Mouse (Mus musculus): ENCODE data around the gene Timm50. TPM values are rescaled to one million over a fixed set of nuclear protein-coding genes. Genes with fewer than 3 reads are reported as not detected.

Gene Timm50
- polyA plus RNA-seq, 1 experiment from 2014 or later = 101 TPM

DNA sequence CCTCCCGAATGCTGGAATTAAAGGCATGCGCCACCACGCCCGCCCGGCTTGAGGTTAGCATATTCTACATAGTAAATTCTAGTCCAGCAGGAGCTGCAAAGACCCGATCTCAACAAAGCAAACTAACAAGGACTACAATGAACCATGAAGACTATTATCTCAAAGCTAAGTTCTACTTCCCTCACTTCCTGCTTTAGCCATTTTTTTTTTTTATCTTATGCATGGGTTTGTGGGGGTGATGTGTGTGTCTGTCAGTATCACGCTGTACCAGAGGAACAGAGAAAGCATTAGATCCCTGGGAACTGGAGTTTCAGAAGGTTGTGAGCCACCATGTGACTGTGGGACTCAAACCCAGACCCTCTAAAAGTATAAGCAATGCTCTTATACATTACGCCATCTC, 13.4 kb upstream of the Timm50 start:
- no peaks in the 10 kb centered on the region for H3K27me3 ChIP-seq
- peaks cover 94% of the 10 kb centered on the region for H3K36me3 ChIP-seq
- WGBS = 95% methylated on average over 8 of the region's 8 CpGs
- no peak overlapping the region for H3K9ac ChIP-seq
- no peak overlapping the region for H3K27ac ChIP-seq
- H3K4me2 ChIP-seq = no peak overlapping the region
- ATAC-seq (replicated peaks; ENCODE audit: insufficient number of reproducible peaks, insufficient read depth, low FRiP score, low read depth) = no peak
- no peaks in the 10 kb centered on the region for H3K4me1 ChIP-seq (replicated peaks)
- no peaks in the 10 kb centered on the region for H3K9me3 ChIP-seq (replicated peaks)
- H3K4me3 ChIP-seq = no peak overlapping the region

DNA sequence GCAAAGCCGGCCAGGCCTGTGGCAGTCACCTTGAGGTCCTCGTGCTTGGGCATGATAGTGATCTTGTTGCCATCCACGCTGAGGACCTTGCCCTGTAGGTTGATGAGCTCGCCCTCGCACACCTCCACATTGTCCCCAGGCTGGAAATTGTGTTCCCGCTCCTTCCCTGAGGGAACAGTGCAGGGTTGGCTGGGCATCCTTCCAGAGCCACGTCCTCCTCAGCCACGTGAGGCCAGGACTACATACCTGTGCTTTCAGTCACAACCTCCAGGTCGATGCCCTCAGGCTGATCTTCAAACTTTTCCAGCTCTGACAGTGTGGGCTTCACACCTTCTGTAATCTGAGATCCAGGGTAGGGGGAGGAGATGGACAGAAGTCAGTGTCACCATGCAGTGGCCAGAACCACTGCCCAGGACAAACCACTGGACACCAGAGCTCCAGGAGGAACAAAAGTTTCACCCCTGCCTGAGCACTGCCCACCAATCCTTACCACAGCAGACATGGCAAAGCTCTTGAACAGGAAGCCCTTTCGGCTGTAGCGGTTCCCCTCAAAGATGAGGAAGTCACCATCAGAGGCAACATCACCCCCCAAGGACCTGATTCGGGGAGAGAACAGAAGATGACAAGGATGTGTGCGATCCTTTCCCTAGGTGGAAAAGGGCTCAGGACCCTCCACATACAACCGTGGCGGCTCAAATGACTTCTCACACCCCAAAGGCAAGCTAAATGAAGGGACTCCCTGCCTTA, 10.3 kb upstream of the Timm50 start:
- WGBS = 89% methylated on average over 15 of the region's 15 CpGs
- Histone ChIP-seq H3K27me3 (no peaks in the 10 kb centered on the region), H3K36me3 (peaks cover 98% of the 10 kb centered on the region), H3K4me3 (no peak overlapping the region), H3K9me3 (replicated peaks) (no peaks in the 10 kb centered on the region), H3K4me1 (replicated peaks) (no peaks in the 10 kb centered on the region), H3K9ac (no peak overlapping the region), H3K27ac (no peak overlapping the region), H3K4me2 (no peak overlapping the region)
- no peak for ATAC-seq (replicated peaks; ENCODE audit: insufficient number of reproducible peaks, insufficient read depth, low FRiP score, low read depth)

DNA sequence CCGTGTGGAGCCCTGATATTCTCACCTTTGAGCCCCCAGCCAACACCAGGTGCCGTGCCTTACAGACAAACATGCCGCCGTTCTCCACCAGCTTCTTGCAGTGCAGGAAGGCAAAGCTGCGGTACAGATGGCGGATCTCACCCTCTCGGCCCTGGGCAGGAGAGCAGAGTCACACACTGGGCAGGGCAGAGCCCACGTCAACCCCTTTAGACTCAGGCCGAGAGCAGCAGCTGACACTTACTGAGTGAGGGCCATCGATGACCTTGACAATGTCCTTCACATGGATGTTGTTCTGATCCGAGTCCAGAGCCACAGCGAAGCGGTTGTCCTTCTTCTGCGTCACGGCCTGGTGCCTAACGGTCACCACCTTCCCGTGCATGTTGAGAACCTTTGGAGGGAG, 6.8 kb upstream of the Timm50 start:
- no peaks in the 10 kb centered on the region for H3K27me3 ChIP-seq
- no peak for ATAC-seq (replicated peaks; ENCODE audit: insufficient number of reproducible peaks, insufficient read depth, low FRiP score, low read depth)
- H3K36me3 ChIP-seq = peaks cover 96% of the 10 kb centered on the region
- H3K9ac ChIP-seq = no peak overlapping the region
- no peaks in the 10 kb centered on the region for H3K9me3 ChIP-seq (replicated peaks)
- H3K4me3 ChIP-seq = no peak overlapping the region
- H3K27ac ChIP-seq = no peak overlapping the region
- H3K4me2 ChIP-seq = no peak overlapping the region
- 87% methylated on average over 17 of the region's 17 CpGs for WGBS
- H3K4me1 ChIP-seq (replicated peaks) = no peaks in the 10 kb centered on the region

- Histone ChIP-seq H3K4me3 (no peak overlapping the region), H3K9me3 (replicated peaks) (no peaks in the 10 kb centered on the region), H3K36me3 (peaks cover 90% of the 10 kb centered on the region), H3K4me2 (no peak overlapping the region), H3K4me1 (replicated peaks) (no peaks in the 10 kb centered on the region), H3K9ac (no peak overlapping the region), H3K27me3 (no peaks in the 10 kb centered on the region), H3K27ac (no peak overlapping the region)
- no peak for ATAC-seq (replicated peaks; ENCODE audit: insufficient number of reproducible peaks, insufficient read depth, low FRiP score, low read depth)
- WGBS = 83% methylated on average over 3 of the region's 3 CpGs
Observed at GRCm38 (mm10) chr7:28318036-28318435, 6.2 kb upstream of the Timm50 start.

GRCm38 (mm10) chr7:28311151-28311925, 534 bp downstream of the Timm50 start:
- Histone ChIP-seq H3K36me3 (peaks cover 61% of the 10 kb centered on the region), H3K4me1 (replicated peaks) (peaks cover 17% of the 10 kb centered on the region)
- 3% methylated on average over 35 of the region's 35 CpGs for WGBS

GRCm38 (mm10) chr7:28309737-28310136, 2.1 kb downstream of the Timm50 start:
- Histone ChIP-seq H3K9me3 (replicated peaks) (no peaks in the 10 kb centered on the region), H3K9ac (no peak overlapping the region), H3K4me3 (no peak overlapping the region), H3K27ac (no peak overlapping the region), H3K4me1 (replicated peaks) (peaks cover 17% of the 10 kb centered on the region), H3K36me3 (peaks cover 61% of the 10 kb centered on the region), H3K4me2 (no peak overlapping the region), H3K27me3 (no peaks in the 10 kb centered on the region)
- ATAC-seq (replicated peaks; ENCODE audit: insufficient number of reproducible peaks, insufficient read depth, low FRiP score, low read depth) = no peak
- WGBS = 65% methylated on average over 9 of the region's 9 CpGs

More at GRCm38 (mm10) chr7:28311151-28311925, 534 bp downstream of the Timm50 start:
- H3K27ac ChIP-seq = peak overlapping the region; percentile 75
- peak; percentile 51 for ATAC-seq (replicated peaks; ENCODE audit: insufficient number of reproducible peaks, insufficient read depth, low FRiP score, low read depth)
- peak overlapping the region; percentile 86 for H3K4me3 ChIP-seq
- H3K9ac ChIP-seq = peak overlapping the region; percentile 94
- no peaks in the 10 kb centered on the region for H3K27me3 ChIP-seq
- peak overlapping the region; percentile 89 for H3K4me2 ChIP-seq
- H3K9me3 ChIP-seq (replicated peaks) = no peaks in the 10 kb centered on the region

DNA sequence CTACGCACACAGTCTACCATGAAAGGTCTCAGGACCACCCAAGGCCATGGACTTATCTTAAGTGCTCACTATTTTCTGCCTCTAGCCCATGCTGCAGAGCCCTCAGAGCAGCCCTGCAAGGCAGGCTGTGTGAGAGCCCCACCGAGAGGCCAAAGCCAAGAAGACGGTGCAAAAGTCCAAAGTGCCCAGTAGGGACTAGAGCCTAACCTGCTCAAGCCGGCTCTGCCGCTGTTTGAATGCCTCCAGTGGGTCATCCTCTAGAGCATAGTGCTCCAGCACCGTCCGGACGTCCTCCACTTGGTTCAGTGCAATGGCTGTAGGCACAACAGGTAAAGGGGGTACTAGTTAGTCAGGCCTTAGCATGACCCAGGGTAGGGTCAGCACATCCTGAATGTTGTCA, 5.7 kb downstream of the Timm50 start:
- peaks cover 54% of the 10 kb centered on the region for H3K36me3 ChIP-seq
- no peak overlapping the region for H3K27ac ChIP-seq
- WGBS = 90% methylated on average over 8 of the region's 8 CpGs
- peaks cover 21% of the 10 kb centered on the region for H3K27me3 ChIP-seq
- no peak overlapping the region for H3K4me3 ChIP-seq
- H3K4me1 ChIP-seq (replicated peaks) = peaks cover 22% of the 10 kb centered on the region
- ATAC-seq (replicated peaks; ENCODE audit: insufficient number of reproducible peaks, insufficient read depth, low FRiP score, low read depth) = no peak
- H3K4me2 ChIP-seq = no peak overlapping the region
- H3K9ac ChIP-seq = no peak overlapping the region
- H3K9me3 ChIP-seq (replicated peaks) = no peaks in the 10 kb centered on the region

DNA sequence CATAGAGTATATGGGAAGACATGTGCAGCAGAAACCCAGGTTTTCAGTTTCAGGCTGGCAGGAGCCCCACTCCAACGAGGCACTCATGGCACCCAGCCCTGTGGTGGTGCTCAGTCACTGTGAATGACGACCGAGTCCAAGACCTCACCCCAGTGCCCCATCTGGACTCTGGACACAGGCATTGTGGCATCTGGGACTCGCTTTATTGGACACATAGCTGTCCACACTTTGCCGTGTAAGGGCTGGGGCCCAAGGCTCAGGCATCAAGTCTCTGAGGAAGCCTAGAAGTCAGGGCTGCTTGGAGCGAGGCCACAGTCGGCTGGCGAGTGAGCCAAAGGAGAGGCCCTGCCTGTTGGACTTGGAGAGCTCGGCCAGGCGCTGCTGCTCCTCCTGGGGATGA, 6.2 kb downstream of the Timm50 start:
- H3K9ac ChIP-seq = no peak overlapping the region
- no peak for ATAC-seq (replicated peaks; ENCODE audit: insufficient number of reproducible peaks, insufficient read depth, low FRiP score, low read depth)
- no peaks in the 10 kb centered on the region for H3K9me3 ChIP-seq (replicated peaks)
- WGBS = 88% methylated on average over 10 of the region's 10 CpGs
- no peak overlapping the region for H3K4me3 ChIP-seq
- H3K27ac ChIP-seq = no peak overlapping the region
- peaks cover 27% of the 10 kb centered on the region for H3K27me3 ChIP-seq
- H3K4me1 ChIP-seq (replicated peaks) = peaks cover 17% of the 10 kb centered on the region
- peaks cover 54% of the 10 kb centered on the region for H3K36me3 ChIP-seq
- H3K4me2 ChIP-seq = no peak overlapping the region

DNA sequence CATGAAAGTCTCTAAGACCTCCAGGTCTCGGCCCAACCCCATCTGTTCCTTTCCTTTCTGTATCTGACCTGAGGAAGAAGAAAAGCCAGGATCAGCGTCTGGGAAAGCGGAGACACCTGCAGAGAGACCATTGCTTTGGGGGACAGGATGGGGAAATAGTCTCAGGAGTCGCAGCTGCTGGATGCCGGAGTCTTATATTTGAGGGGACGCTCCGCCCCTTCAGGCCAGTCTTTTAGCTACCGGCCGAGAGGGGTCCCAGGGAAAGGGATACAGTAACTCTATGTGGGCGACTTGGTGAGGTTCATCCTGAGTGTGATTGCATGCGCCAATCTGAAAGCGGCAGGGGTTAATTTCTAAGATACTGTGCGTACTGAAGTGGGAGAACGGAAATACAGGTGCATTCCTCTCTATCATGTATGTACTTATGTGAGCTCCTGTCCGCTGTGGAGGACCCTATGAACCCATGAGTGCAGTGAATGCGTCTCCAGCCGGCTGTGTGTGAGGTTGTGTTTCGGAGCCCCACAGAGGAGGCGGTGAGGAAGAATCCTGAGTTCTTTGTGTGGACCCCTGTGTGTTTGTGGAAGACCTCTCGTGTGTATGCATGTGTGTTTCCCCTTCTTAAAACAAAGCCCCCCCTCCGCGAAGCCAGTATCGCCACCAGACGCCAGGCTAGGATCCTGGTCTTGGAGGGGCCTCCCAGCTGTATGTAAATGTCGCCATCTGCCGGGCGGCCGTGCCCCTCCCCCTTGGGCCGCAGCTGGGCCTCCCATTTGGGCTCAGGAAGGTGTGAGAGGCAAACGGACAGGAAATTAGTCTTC, 10.0 kb downstream of the Timm50 start, which contains the start of gene Dll3:
Dll3 (minus strand) TSS at position 623 of the 818 bp plus-strand sequence.
- Histone ChIP-seq H3K9me3 (replicated peaks) (no peaks in the 10 kb centered on the region), H3K4me2 (peak within 1 kb of the TSS; percentile 65), H3K4me3 (peak within 1 kb of the TSS; percentile 41), H3K9ac (peak within 1 kb of the TSS; percentile 35), H3K27me3 (peaks cover 65% of the 10 kb centered on the region), H3K36me3 (peaks cover 22% of the 10 kb centered on the region), H3K4me1 (replicated peaks) (peaks cover 13% of the 10 kb centered on the region; the same call in 1 of the 2 replicates), H3K27ac (no peak within 1 kb of the TSS)
- 0 out of 2 replicates have a peak, but pooled peaks have one; percentile 51 for ATAC-seq (replicated peaks; ENCODE audit: insufficient number of reproducible peaks, insufficient read depth, low FRiP score, low read depth)
- WGBS = 3% methylated on average over 30 of the region's 30 CpGs

GRCm38 (mm10) chr7:28298837-28299625, 12.8 kb downstream of the Timm50 start:
- no peaks in the 10 kb centered on the region for H3K9me3 ChIP-seq (replicated peaks)
- peaks cover 20% of the 10 kb centered on the region for H3K4me1 ChIP-seq (replicated peaks)
- ATAC-seq (replicated peaks; ENCODE audit: insufficient number of reproducible peaks, insufficient read depth, low FRiP score, low read depth) = no peak
- H3K4me3 ChIP-seq = 0 out of 2 replicates have a peak overlapping the region, but pooled peaks have one; percentile 14
- WGBS = 34% methylated on average over 43 of the region's 43 CpGs
- peak overlapping the region; percentile 19; the same call in 1 of the 2 replicates for H3K4me2 ChIP-seq
- H3K9ac ChIP-seq = no peak overlapping the region
- no peaks in the 10 kb centered on the region for H3K36me3 ChIP-seq
- no peak overlapping the region for H3K27ac ChIP-seq
- H3K27me3 ChIP-seq = peaks cover 92% of the 10 kb centered on the region

Data from heart, embryonic 15.5 days (tissue).